Mouse (Mus musculus): ENCODE results near the gene Armc3. TPM values are rescaled to one million over a fixed set of nuclear protein-coding genes. Genes with fewer than 3 reads are reported as not detected.

Gene Armc3
- polyA plus RNA-seq, 1 experiment from 2014 or later: 0.51 TPM

- no peaks in the 10 kb centered on the region for H3K9me3 ChIP-seq (replicated peaks)
- no peaks in the 10 kb centered on the region for H3K4me1 ChIP-seq
- no peak overlapping the region for H3K4me3 ChIP-seq
- no peaks in the 10 kb centered on the region for H3K27me3 ChIP-seq (ENCODE audit: low read depth, poor library complexity, severe bottlenecking)
- WGBS: 67% methylated on average over 2 of the region's 2 CpGs
- no peaks in the 10 kb centered on the region for H3K36me3 ChIP-seq
- DNase-seq (ENCODE audit: low spot score): no peak
- no peak overlapping the region for H3K27ac ChIP-seq (replicated peaks)
Measured at GRCm38 (mm10) chr2:19238771-19239170, 39.7 kb downstream of the Armc3 start.

GRCm38 (mm10) chr2:19249611-19250010, 50.5 kb downstream of the Armc3 start:
- DNase-seq (ENCODE audit: low spot score): no peak
- Histone ChIP-seq H3K4me3 (no peak overlapping the region), H3K9me3 (replicated peaks) (0 out of 2 replicates have a peak, but pooled peaks cover 2% of the 10 kb centered on the region), H3K36me3 (no peaks in the 10 kb centered on the region), H3K4me1 (no peaks in the 10 kb centered on the region), H3K27me3 (ENCODE audit: low read depth, poor library complexity, severe bottlenecking) (no peaks in the 10 kb centered on the region), H3K27ac (replicated peaks) (no peak overlapping the region)
- 92% methylated on average over 11 of the region's 11 CpGs for WGBS

GRCm38 (mm10) chr2:19255037-19255436, 55.9 kb downstream of the Armc3 start:
- no peak overlapping the region for H3K27ac ChIP-seq (replicated peaks)
- no peaks in the 10 kb centered on the region for H3K27me3 ChIP-seq (ENCODE audit: low read depth, poor library complexity, severe bottlenecking)
- no peaks in the 10 kb centered on the region for H3K9me3 ChIP-seq (replicated peaks)
- WGBS: 81% methylated on average over 3 of the region's 3 CpGs
- no peaks in the 10 kb centered on the region for H3K36me3 ChIP-seq
- H3K4me1 ChIP-seq: no peaks in the 10 kb centered on the region
- no peak for DNase-seq (ENCODE audit: low spot score)
- no peak overlapping the region for H3K4me3 ChIP-seq

- DNase-seq (ENCODE audit: low spot score): no peak
- Histone ChIP-seq H3K4me1 (no peaks in the 10 kb centered on the region), H3K27me3 (ENCODE audit: low read depth, poor library complexity, severe bottlenecking) (no peaks in the 10 kb centered on the region), H3K36me3 (no peaks in the 10 kb centered on the region), H3K4me3 (no peak overlapping the region), H3K27ac (replicated peaks) (no peak overlapping the region), H3K9me3 (replicated peaks) (no peaks in the 10 kb centered on the region)
Measured at GRCm38 (mm10) chr2:19257255-19257654, 58.2 kb downstream of the Armc3 start.

- H3K4me3 ChIP-seq: no peak overlapping the region
- H3K27ac ChIP-seq (replicated peaks): no peak overlapping the region
- H3K36me3 ChIP-seq: no peaks in the 10 kb centered on the region
- DNase-seq (ENCODE audit: low spot score): no peak
- WGBS: 87% methylated on average over 6 of the region's 6 CpGs
- no peaks in the 10 kb centered on the region for H3K4me1 ChIP-seq
- no peaks in the 10 kb centered on the region for H3K9me3 ChIP-seq (replicated peaks)
- no peaks in the 10 kb centered on the region for H3K27me3 ChIP-seq (ENCODE audit: low read depth, poor library complexity, severe bottlenecking)
Measured at GRCm38 (mm10) chr2:19260399-19260798, 61.3 kb downstream of the Armc3 start.

- DNase-seq (ENCODE audit: low spot score): no peak
- H3K36me3 ChIP-seq: no peaks in the 10 kb centered on the region
- H3K4me3 ChIP-seq: no peak overlapping the region
- no peaks in the 10 kb centered on the region for H3K9me3 ChIP-seq (replicated peaks)
- H3K4me1 ChIP-seq: no peaks in the 10 kb centered on the region
- no peak overlapping the region for H3K27ac ChIP-seq (replicated peaks)
- 60% methylated on average over 5 of the region's 5 CpGs for WGBS
- H3K27me3 ChIP-seq (ENCODE audit: low read depth, poor library complexity, severe bottlenecking): no peaks in the 10 kb centered on the region
Measured at GRCm38 (mm10) chr2:19263375-19263774, 64.3 kb downstream of the Armc3 start.

GRCm38 (mm10) chr2:19265834-19266233, 66.7 kb downstream of the Armc3 start:
- Histone ChIP-seq H3K36me3 (no peaks in the 10 kb centered on the region), H3K27me3 (ENCODE audit: low read depth, poor library complexity, severe bottlenecking) (peaks cover 5% of the 10 kb centered on the region; the same call in 1 of the 2 replicates), H3K9me3 (replicated peaks) (no peaks in the 10 kb centered on the region), H3K4me3 (no peak overlapping the region), H3K4me1 (no peaks in the 10 kb centered on the region), H3K27ac (replicated peaks) (no peak overlapping the region)
- WGBS: 76% methylated on average over 2 of the region's 2 CpGs
- DNase-seq (ENCODE audit: low spot score): no peak

GRCm38 (mm10) chr2:19267396-19267795, 68.3 kb downstream of the Armc3 start:
- Histone ChIP-seq H3K36me3 (no peaks in the 10 kb centered on the region), H3K27ac (replicated peaks) (no peak overlapping the region), H3K27me3 (ENCODE audit: low read depth, poor library complexity, severe bottlenecking) (peaks cover 15% of the 10 kb centered on the region), H3K4me1 (no peaks in the 10 kb centered on the region), H3K4me3 (no peak overlapping the region), H3K9me3 (replicated peaks) (no peaks in the 10 kb centered on the region)
- DNase-seq (ENCODE audit: low spot score): no peak
- WGBS: 81% methylated on average over 2 of the region's 2 CpGs

GRCm38 (mm10) chr2:19269955-19270354, 70.9 kb downstream of the Armc3 start:
- H3K27ac ChIP-seq (replicated peaks): no peak overlapping the region
- H3K4me1 ChIP-seq: no peaks in the 10 kb centered on the region
- no peaks in the 10 kb centered on the region for H3K9me3 ChIP-seq (replicated peaks)
- DNase-seq (ENCODE audit: low spot score): no peak
- H3K36me3 ChIP-seq: no peaks in the 10 kb centered on the region
- WGBS: 54% methylated on average over 5 of the region's 5 CpGs
- H3K27me3 ChIP-seq (ENCODE audit: low read depth, poor library complexity, severe bottlenecking): peaks cover 22% of the 10 kb centered on the region
- no peak overlapping the region for H3K4me3 ChIP-seq

- 25% methylated on average over 9 of the region's 9 CpGs for WGBS
- Histone ChIP-seq H3K36me3 (no peaks in the 10 kb centered on the region), H3K4me1 (0 out of 2 replicates have a peak, but pooled peaks cover under 1% of the 10 kb centered on the region), H3K4me3 (no peak overlapping the region), H3K9me3 (replicated peaks) (no peaks in the 10 kb centered on the region), H3K27me3 (ENCODE audit: low read depth, poor library complexity, severe bottlenecking) (peaks cover 26% of the 10 kb centered on the region), H3K27ac (replicated peaks) (no peak overlapping the region)
- no peak for DNase-seq (ENCODE audit: low spot score)
Measured at GRCm38 (mm10) chr2:19270709-19271120, 71.6 kb downstream of the Armc3 start.

- H3K36me3 ChIP-seq: no peaks in the 10 kb centered on the region
- H3K4me3 ChIP-seq: no peak overlapping the region
- 89% methylated on average over 2 of the region's 2 CpGs for WGBS
- no peaks in the 10 kb centered on the region for H3K9me3 ChIP-seq (replicated peaks)
- H3K4me1 ChIP-seq: 0 out of 2 replicates have a peak, but pooled peaks cover 8% of the 10 kb centered on the region
- DNase-seq (ENCODE audit: low spot score): no peak
- no peak overlapping the region for H3K27ac ChIP-seq (replicated peaks)
- peaks cover 32% of the 10 kb centered on the region for H3K27me3 ChIP-seq (ENCODE audit: low read depth, poor library complexity, severe bottlenecking)
Measured at GRCm38 (mm10) chr2:19274583-19274982, 75.5 kb downstream of the Armc3 start.

GRCm38 (mm10) chr2:19275602-19276539, 76.8 kb downstream of the Armc3 start:
- Histone ChIP-seq H3K4me1 (0 out of 2 replicates have a peak, but pooled peaks cover 8% of the 10 kb centered on the region), H3K27me3 (ENCODE audit: low read depth, poor library complexity, severe bottlenecking) (peaks cover 28% of the 10 kb centered on the region), H3K27ac (replicated peaks) (peak overlapping the region; percentile 88), H3K36me3 (no peaks in the 10 kb centered on the region), H3K9me3 (replicated peaks) (no peaks in the 10 kb centered on the region), H3K4me3 (peak overlapping the region; percentile 58)
- WGBS: 12% methylated on average over 25 of the region's 25 CpGs
- DNase-seq (ENCODE audit: low spot score): peak; percentile 75

- no peak overlapping the region for H3K4me3 ChIP-seq
- DNase-seq (ENCODE audit: low spot score): no peak
- H3K36me3 ChIP-seq: no peaks in the 10 kb centered on the region
- H3K27ac ChIP-seq (replicated peaks): no peak overlapping the region
- H3K4me1 ChIP-seq: 0 out of 2 replicates have a peak, but pooled peaks cover 8% of the 10 kb centered on the region
- H3K27me3 ChIP-seq (ENCODE audit: low read depth, poor library complexity, severe bottlenecking): peaks cover 8% of the 10 kb centered on the region; the same call in 1 of the 2 replicates
- 92% methylated on average over 11 of the region's 11 CpGs for whole genome bisulfite sequencing
- H3K9me3 ChIP-seq (replicated peaks): no peaks in the 10 kb centered on the region
Measured at GRCm38 (mm10) chr2:19280331-19280730, 81.2 kb downstream of the Armc3 start.

All from midbrain, embryonic 10.5 days (tissue).